Mouse (Mus musculus): ENCODE data around the gene Camkk2.

Camkk2 gene

DNA sequence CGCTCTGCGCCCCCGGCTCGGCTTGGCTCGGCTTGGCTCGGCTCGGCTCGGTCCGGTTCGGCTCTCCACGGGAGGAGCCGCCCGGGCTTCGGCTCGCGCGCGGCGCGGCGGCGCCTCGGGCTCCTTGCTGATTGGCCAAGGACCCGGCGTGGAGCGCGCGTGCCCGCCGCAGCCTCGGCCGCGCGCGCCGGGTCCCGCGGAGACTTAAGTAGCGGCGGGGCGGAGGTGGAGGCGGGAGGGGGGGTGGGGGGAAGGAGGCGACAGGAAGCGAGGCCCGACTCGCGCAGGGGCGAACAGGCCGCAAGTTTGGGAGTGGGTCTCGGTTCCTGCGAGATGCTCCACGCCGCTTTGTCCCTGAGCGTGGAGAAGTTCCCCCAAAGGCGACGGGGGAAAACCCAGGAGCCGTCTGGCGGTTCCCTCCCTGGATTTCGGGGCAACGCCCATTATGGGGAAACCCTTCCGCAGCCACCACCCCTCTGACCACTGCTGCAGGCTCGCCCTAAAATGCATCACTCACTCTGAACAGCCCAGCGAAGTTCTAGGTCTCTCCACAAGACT is at the start of gene Camkk2:
Gene Camkk2 (minus strand): TSS at position 133 of the 558 bp plus-strand sequence.
- peak; percentile 77 for DNase-seq (ENCODE audit: low spot score)

DNA sequence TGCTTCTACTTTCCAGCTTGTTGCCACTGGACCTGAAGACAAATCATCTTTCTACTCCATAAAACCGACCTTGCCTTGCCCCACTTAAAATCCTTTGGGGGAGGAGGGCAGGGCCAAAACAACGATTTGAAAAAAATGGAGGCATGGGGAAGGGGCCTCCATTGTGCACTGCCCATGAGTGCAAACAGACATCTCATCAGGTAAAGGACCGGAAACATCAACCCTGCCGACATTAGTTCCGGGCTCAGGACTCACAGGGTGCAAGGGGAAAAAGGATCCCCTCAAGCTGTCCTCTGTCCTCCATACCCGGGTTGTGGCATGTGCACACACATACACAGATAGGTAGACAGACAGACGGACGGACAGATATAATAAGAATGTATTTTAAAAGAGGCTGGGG is 45.9 kb upstream of the Camkk2 start:
- DNase-seq (ENCODE audit: low spot score), result peak; percentile 67

DNA sequence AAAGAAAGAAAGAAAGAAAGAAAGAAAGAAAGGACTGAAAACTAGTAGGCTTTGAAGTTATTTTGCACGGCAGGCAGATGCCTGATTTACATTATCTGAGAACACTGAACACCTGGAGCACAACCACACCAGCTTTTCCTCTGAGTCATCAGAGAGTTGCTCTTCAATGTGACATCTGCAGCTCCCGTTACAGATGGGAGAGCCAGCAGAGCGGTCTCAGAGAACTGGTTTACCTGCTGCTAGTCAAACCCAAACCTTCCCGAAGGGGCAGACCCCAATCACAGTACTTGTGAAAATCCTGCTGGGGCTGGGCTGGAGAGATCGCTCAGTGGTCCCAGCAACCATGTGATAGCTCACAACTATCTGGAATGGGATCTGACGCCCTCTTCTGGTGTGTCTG is 45.2 kb upstream of the Camkk2 start:
- no peak for DNase-seq (ENCODE audit: low spot score)

DNA sequence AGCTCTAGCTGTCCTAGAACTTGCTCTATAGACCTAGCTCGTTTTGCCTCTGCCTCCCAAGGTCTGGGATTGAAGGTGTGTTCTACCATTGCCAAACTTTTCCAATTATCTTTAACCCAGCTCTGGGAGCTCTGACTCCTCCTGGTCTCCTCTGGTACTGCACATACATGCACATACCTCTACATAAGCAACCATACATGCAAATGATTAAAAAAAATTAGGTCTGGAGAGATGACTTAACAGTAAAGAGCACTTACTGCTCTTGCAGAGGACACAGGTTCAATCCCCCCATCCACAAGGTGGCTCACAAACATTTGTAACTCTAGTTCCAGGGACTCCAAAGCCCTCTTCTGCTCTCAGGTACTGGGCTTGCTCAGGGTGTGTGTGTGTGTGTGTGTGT is 44.8 kb upstream of the Camkk2 start:
- DNase-seq (ENCODE audit: low spot score), result no peak

DNA sequence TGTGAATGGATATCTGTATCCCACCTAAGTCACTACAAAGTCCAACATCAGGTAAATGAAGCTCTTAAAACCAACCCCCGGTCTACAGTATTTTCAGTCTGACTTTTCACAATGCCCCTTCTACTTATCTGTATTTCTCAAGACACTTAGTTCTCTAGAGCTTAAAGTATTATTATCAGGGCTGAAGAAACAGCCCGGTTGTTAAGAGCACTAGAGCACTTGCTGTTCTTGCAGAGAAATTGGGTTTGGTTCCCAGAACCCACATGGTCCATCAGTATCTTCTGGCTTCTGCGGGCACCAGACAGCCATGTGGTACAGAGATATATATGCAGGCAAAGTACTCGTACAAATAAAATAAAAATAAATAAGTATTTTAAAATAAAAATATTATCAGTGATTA is 43.2 kb upstream of the Camkk2 start:
- DNase-seq (ENCODE audit: low spot score), result no peak

DNA sequence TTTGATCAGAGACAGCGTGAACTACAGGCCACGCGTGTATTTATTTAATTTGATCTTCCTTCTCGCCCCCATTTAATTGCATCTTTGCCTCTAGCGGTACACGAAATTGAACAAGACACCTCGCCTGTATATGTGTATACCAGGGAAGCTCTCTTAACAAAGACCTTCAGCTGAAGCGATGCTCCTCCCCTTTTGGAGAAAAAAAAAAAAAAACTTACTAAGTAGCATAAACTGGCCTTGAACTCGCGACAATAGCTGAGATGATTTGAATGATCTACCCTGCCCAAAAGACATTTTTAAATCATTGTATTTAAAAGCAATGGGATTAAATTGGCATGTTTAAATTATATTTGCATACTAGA is 42.3 kb upstream of the Camkk2 start:
- no peak for DNase-seq (ENCODE audit: low spot score)

DNA sequence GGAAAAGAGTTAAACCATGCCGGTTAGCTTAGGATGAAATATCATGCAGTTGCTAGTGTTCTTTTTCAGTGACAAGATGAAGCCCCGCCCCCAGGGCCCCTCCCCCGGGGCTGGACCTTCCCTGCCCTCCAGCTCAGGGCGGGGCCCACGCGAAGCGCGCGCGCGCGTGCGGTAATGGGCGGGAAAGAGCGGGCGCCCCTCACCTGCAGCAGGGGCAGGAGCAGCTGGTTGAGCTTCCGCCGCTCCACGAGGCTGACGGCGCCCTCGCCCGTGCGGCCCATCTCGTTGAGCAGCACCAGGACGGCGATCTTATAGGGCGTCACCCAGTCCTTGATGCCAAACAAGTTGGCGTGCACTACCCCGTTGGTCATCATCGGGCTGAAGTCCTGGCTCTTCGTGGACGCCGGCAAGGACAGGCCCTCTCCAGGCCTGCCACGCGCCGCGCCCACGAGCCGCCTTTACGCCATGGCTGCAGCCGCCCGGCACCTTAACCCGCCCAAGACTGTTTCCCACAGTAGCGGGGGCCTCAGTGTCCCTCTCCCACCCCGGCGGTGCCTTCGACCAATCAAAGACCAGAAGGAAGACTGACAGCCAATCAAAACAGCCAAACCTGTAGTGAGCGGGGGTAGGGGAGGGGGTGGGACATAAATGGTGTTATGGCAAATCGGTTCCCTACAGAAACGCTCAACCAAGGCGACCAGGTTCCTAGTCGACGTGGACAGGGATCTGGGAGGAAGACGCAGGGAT is 41.7 kb upstream of the Camkk2 start, which contains the start of gene Anapc5:
Gene Anapc5 (minus strand): TSS at position 563 of the 747 bp plus-strand sequence.
- DNase-seq (ENCODE audit: low spot score), result peak; percentile 97

DNA sequence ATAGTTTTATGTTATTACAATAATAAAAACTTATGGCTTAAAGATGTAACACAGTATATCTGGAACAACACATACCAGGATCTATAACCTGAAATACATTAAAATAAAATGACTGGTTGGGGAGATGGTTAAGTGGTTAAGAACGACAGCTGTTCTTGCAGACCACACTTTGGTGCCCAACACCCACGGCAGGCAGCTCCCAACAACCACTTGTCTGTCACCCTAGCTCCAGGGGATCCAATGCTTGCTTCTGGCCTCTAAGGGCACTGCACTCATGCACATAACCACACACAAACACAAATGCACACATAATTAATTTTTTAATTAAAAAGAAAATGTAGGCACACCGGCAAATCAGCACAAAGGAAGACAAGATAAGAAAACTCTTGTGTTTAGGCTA is 33.5 kb upstream of the Camkk2 start:
- no peak for DNase-seq (ENCODE audit: low spot score)

DNA sequence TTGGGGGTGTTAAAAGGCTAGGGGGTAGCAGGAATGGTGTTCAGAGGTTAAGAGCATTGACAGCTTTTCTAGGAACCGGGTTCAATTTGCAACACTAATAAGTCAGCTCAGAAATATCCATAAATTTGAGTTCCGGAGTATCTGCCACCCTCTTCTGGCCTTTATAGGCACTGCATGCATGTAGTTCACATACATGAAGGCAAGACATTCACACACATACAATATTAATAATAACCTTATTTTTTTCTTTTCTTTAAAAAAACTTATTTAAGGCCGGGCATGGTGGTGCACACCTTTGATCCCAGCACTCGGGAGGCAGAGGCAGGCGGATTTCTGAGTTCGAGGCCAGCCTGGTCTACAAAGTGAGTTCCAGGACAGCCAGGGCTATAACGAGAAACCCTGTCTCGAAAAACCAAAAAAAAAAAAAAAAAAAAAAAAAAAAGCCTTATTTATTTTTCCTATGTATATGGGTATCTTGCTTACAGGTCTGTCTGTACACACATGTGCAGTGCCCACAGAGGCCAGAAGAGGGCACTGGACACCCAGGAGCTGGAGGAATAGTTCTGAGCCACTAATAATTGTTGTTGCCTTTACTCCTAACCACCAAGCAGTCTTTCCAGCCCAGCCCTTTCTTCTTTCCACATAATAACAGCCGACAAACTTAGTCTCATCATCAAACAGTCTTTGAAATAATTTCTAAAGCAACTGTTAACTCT is 32.3 kb upstream of the Camkk2 start:
- DNase-seq (ENCODE audit: low spot score), result peak; percentile 45

DNA sequence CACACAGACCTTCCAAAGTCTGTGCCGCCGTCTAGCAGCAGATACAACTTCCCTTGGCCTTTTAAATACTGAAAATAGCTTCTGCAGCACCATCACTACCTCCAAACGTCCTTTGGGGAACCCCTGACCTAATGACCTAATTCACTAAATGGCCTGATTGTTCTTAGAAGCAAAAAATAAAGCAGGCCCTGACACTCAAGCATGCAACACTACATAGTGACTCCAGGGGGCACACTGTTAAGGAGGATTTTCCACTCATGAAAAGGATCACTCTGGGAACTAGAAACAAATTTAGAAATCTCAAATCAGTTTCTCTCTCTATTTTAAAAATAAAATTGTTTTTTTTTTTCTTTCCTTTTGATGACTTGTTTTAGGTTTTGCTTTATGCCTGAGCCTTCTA is 26.3 kb upstream of the Camkk2 start:
- DNase-seq (ENCODE audit: low spot score), result no peak

DNA sequence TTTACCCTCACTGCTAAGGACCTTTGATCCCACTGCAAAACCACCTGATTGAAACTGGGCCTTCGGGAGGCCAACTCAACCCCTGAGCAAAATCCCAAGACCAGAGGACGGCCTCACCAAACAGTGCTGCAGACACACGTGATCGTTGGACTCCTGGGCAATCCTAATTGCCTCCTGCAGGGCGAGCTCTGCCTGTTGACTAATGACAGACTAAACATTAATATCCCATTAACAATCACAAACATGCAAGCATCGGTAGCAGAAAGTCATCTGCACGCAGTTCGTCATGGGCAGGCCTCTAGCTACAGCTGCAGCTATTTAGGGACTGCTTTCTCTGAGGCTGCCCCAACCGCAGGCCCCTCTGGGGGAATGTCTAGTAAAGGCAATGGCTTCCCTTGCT is 23.5 kb upstream of the Camkk2 start:
- no peak for DNase-seq (ENCODE audit: low spot score)

DNA sequence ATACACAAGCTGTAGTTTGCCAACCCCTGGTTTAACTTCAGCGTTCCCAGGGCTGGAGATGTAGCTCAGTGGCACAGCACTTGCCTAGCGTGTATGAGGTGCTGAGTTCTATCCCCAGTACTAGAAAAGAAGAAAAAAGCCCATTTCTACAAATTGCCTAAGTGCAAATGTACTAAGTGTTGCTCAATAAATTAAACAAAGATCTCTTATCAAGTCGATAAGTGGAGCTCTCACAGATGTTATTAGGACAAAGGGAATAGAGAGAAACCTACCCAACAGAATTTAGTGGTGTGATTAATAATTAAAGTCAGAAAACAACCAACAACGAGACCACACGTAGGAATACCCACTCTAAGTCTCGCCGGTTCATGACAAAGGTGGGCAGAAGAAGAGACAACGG is 22.5 kb upstream of the Camkk2 start:
- DNase-seq (ENCODE audit: low spot score), result no peak

DNA sequence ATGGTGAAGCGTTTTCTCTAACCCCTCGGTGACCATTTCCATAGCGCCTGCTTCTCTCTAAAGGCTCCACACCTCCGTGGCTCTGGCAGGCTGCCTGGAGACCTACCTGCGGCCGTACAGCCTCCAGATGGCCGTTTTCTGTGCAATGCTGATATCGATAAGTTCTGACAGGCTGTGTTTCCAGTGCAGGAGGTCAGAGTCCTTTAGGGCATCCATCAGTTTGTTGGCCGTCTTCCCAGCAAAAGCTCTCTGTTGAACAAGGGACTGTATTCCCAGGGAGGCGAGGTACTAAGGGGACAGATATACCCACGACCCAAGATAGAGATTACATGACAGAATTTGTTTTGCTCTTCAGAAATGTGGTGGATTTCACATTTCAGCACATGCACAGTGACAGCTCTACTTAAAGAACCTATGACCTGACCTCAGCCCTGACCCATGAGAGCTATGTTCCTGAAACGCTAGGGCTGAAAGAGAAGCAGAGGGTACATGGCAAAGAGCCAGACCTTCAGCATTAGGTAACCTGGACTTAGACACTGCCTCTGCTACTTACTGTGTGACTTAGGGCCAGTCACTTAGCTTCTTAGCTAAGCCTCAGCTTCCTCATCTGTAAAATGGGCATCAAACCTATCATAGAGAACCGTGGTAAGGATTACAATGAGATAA is 21.3 kb upstream of the Camkk2 start:
- DNase-seq (ENCODE audit: low spot score), result peak; percentile 36

DNA sequence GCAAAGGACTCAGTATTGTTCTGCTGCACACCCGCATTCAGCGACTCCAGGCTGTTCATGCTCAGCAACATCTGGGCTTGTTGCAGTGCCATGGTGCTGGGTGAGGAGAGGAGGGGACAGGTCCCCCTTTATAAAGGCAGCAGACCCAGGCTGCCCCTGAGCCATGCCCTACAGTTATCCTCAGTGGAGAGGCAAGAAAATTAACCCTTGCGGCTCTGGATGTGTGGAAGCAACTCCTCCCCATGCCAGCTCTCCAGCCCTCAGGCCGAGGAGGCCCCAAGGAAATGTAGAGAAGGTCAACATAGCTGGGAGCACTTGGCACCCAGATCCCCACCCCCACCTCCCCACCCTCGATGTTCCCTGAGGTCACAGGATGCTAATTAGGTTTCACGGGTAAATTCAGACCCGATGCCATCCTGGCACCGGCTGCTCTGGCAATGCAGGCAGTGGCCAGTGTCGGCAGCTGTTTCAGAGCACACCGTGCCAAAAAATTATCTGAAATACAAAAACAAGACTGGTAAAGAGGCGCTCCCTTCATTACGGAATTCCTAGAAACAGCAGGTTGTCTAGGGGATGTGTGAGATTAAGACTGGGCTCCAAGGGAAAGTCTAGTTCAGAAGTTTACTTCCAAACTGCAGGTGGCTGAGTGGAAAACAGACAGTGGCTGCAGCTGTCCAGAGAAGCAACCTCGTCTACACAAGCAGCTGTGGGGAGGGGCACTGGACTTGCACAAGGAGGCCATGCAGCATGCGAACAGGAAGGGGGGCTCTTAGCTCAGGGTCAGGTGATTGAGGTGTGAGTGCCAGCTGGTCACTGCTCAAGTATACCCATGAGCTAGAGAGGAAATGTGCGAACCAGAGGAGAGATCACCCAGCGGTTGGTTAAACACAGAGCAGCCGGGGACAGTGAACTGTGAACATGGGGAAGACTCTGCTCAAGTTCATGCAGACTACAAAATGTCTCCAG is 20.5 kb upstream of the Camkk2 start:
- no peak for DNase-seq (ENCODE audit: low spot score)

DNA sequence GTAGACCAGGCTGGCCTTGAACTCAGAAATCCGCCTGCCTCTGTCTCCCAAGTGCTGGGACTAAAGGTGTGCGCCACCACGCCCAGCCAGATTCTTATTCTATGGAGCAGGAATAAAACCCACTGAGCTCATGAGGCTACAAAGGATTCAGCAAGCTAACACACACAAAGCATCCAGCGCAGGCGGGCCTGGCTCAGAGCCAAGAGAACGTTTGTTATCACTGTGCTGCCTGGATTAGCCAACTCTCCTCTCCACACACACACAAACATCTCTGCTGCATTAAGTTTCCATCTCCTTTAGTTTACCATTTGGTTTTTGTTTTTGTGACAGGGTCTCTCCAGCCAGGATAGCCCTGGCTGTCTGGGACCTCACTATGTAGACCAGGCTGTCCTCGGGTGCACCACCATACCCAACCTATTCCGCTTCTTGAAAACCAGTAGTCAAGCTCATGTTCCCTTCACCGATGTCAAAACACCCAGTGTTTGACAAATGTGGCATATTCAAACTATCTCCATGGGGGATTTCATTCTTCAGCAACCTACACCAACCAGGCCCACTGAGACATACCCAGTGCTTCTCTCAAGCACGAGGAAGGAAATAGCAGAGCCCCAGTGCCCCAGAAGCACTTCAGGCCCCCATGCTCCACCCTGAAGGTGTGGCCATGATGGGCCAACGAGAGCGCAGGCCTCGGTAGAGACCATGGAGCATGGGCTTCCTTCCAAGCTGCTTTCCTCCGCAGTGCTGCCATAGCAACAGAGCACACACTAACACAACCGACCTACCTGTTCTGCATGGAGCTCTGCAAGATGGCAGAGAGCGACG is 19.6 kb upstream of the Camkk2 start:
- DNase-seq (ENCODE audit: low spot score), result peak; percentile 73

DNA sequence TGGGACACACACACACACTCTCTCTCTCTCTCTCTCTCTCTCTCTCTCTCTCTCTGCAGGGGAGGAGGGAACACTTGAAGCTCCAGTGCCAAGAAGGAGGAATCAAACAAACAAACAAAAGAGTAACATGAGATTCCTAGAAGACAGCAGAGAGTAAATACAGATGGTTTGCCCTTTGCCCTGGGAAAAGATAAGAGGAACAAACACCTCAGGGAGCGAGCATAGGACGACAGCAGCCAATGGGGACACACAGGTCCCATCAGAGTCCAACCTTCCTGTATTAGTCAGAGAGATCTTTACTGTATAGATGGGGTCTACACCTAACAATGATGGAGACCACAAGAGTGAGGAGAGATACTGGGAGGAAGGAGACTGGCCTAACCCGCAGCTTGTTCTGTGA is 18.7 kb upstream of the Camkk2 start:
- no peak for DNase-seq (ENCODE audit: low spot score)

DNA sequence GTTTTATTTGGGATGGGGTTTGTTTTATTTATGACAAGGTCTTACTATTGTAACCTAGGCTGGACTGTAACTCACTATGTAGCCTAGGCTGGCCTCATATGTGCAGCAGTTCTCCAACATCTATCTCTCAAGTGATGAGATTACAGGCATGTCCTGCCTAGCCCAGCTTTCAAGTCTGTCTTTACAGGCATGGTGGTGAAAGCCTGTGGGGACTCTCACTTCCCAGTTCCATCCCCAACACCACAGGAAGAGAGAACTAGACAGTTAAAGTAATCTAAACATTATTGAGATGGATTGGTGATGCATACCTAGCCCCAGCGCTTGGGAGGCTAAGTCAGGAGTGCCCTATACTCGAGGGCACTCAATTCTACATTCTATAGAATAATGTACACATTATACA is 9.5 kb upstream of the Camkk2 start:
- DNase-seq (ENCODE audit: low spot score), result no peak

DNA sequence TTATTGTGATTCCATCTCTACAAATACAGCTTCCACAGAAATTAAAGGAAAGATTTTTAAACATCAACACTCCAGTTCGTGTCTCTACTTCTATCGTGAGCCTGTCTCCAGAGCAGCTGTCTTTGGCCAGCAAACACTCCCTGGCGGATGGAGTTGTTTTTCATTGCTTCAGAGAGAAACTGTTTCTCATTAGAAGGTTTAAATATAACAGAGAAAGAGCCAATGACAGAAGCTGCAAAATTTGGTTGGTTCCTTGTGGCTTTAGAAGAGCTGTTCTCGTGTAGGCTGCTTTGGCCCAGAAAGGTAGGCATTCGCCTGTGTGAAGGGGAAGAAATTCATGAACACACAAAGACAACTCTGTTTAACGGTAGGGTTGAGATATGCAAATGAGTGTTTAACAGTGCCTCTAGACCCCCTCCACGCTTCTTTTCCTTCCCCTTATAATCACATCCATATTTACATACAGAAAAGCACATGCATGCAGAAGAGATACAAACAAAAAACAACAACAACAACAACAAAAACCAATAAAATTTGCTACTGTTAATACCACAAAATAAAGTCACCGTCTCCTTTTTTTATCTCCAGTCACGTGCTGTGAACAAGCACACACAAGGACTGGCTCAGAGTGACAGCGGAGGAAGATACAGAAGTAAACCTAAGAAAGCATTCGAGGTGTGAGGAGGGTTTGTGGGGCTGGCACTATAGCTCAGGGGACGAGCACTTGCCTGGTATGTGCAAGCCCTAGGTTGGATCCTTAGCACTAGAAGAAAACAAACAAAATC is 7.0 kb upstream of the Camkk2 start:
- DNase-seq (ENCODE audit: low spot score), result no peak

DNA sequence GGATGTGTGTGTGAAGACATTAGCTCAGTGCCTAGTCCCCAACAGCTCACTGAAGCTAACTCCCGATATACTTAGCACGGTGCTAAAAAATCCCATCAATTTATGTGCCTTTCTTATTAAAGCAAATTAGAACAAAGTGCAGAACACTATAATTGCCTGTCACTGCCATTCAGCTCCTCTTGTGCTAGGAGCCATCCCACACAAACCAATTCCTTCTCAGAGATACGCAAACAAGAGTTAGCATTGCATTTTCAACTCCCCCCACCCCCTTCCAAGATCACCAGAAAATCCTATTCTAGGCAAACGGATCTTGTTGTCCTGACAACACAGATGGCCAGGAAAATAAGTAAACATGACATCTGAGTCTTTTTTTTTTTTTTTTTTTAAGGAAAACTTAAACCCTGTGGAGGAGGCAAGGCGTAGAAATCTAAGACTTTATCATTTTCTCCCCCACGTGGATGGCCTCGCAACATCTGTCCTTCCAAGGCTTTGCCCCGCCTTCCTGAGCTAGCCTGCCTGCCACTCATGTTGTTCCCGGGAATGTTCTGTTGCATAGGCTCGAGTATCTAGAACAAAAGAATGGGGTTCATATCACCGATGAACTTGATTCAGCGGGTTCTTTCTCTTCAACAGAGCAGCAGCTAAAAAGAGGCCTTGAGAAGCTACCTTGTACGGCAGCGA is 4.7 kb upstream of the Camkk2 start:
- no peak for DNase-seq (ENCODE audit: low spot score)
